Mouse (Mus musculus) skeletal muscle tissue, postnatal 0 days (tissue): ENCODE results near the gene Tecpr1. TPM values are rescaled to one million over a fixed set of nuclear protein-coding genes. Genes with fewer than 3 reads are reported as not detected.

Experiments
- polyA plus RNA-seq: library from polyadenylated mRNA; unstranded; fragments of >200 nt; fragmentation: Nextera tagmentation; extraction: Ambion mirVana; gene quantifications from 2 replicates; pipeline ENCODE4 v1.2.1, GENCODE M21; 2015

The Tecpr1 gene
- polyA plus RNA-seq, result 11.7 and 12.3 TPM in 2 replicates

DNA sequence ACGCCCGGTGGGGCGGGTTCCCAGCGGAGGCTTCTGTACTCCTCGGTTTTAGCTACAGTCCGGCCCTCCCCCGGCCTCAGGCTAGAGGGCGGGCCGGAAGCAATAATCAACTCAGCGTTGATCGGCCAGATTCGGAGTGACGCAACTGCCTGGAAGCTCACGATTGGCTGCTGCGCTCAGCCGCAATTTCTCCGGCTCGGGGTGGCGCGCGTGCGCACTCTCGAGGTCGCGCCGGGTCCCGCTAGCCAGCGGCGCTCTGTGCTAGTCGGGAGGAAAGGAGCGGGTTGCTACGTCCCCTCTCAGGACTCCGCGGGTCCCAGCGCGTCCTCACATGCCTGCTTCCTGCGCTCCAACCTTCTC lies at the start of gene Tecpr1:
Gene Tecpr1 (minus strand): TSS at position 113 of the 360 bp plus-strand sequence.

DNA sequence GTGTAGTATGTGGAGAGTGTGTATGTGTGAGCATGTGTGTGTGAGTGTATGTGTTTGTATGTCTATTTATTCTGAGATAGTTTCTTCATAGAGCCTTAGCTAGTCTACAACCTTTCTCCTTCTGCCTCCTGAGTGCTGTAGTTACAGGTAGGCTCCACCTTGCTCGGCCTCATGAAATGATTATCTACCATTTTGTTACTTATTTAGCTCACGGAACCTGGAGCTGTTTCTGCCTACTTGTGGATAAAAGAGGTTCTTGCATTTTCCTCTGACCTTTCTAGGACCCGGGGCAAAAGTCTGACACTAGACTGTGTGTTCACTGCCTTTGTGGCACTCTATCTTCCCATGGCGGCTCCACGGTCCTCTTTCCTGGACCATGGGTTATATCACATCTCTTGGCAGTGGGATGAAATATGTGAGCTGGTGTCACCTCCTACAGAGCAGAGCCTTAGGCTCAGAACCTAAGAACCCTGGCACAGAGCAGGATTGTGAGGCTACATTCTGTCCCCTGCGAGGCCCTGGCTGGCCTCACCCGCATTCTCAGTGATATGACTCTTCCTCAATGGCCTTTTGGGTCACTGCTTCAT lies 20.6 kb upstream of the Tecpr1 start, which contains the start of gene Bri3:
Gene Bri3 (plus strand): TSS at position 537 of the 587 bp plus-strand sequence.

DNA sequence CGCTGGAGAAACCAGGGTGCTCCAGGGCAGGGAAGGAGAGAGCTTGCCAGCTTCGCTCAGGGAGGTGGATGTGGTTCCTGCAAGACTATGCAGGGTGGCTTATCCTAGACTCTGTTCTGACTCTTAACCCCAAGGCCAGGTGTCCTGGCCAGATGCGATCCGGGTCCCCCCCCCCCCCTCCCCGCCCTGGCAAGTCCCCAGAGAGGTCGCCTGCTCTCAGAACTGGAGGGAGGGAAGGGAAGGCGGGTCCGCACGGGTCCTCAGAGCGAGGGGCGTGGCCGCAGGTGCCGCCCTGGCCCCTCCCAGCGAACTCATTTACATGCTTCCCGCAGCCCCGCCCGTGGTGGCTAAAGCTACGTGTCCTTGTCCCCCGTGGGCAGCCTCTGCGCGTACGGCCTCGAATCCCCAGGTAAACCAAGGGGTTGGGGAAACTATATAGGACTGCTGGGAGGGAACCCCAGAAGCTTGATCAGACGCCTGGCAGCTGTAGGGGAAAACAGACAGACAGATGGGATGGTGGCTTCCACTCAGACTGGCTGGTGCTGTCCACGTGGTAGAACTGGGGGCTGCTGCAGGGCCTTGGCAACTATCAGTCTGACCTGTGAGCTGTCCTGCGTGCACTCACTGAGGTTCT lies 33.3 kb downstream of the Tecpr1 start, which contains the start of gene Bhlha15:
Gene Bhlha15 (plus strand): TSS at position 337 of the 634 bp plus-strand sequence.

Other genes starting within 250 kb of the Tecpr1 start
- gene Ccz1, start 208.7 kb downstream of the Tecpr1 start, polyA plus RNA-seq, result 45.2 and 50.5 TPM in 2 replicates
- gene Ocm, start 196.9 kb downstream of the Tecpr1 start, polyA plus RNA-seq, result 1.6 and 3.6 TPM in 2 replicates
- gene Lmtk2, start 123.2 kb downstream of the Tecpr1 start, polyA plus RNA-seq, result 1.6 TPM in 2 replicates
- gene Bhlha15, start 33.3 kb downstream of the Tecpr1 start, polyA plus RNA-seq, result not detected in 2 replicates
- 94.8 and 108 TPM in 2 replicates for gene Bri3, start 20.8 kb upstream of the Tecpr1 start, polyA plus RNA-seq
- gene Baiap2l1, start 134.5 kb upstream of the Tecpr1 start, polyA plus RNA-seq, result 6.5 and 6.7 TPM in 2 replicates